Mouse (Mus musculus) layer of hippocampus, adult 2 months (tissue): ENCODE data around the gene Aff3. TPM values are rescaled to one million over a fixed set of nuclear protein-coding genes. Genes with fewer than 3 reads are reported as not detected.

Experiments used
- DNase-seq, 2 experiments: peaks; one replicate each; pipeline ENCODE4 v3.0.0; 2022; ENCODE audit warnings: low spot score in 2 of 2
- H3K27ac ChIP-seq: fragments of 200-600 bp; 2 replicates; pipeline ENCODE4 v1.8.1; 2022
- H3K4me3 ChIP-seq: fragments of 200-600 bp; 2 replicates; pipeline ENCODE4 v1.8.1; 2022; ENCODE audit warnings: mild to moderate bottlenecking
- CTCF ChIP-seq: fragments of 200-600 bp; conservative IDR thresholded peaks from 2 replicates; pipeline ENCODE4 v1.8.1; 2022; ENCODE audit warnings: antibody characterized with exemption, mild to moderate bottlenecking, moderate library complexity
- total RNA-seq, 2 experiments: library from RNA; stranded (reverse); gene quantifications; 2 replicates each; pipeline ENCODE4 v1.2.3; 2021

Gene Aff3
- total RNA-seq, 2 experiments from 2014 or later = 108 to 117 TPM

DNA sequence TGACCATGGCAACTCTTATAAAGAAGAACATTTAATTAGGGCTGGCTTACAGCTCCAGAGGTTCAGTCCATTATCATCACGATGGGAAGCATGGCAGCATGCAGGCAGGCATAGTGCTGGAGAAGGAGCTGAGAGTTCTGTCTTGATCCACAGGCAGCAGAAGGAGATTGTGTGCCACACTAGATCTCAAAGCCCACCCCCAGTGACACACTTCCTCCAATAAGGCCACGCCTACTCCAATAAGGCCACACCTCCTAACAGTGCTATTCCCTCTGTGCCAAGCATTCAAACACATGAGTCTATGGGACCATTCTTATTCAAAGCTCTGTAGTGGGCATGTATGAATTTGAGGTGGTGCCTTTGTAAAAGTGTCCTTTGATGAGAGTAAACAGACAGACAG is 523.8 kb downstream of the Aff3 start:
- TF ChIP-seq CTCF = no peak
- no peak overlapping the region for H3K27ac ChIP-seq
- H3K4me3 ChIP-seq = no peak overlapping the region
- no peak for DNase-seq

DNA sequence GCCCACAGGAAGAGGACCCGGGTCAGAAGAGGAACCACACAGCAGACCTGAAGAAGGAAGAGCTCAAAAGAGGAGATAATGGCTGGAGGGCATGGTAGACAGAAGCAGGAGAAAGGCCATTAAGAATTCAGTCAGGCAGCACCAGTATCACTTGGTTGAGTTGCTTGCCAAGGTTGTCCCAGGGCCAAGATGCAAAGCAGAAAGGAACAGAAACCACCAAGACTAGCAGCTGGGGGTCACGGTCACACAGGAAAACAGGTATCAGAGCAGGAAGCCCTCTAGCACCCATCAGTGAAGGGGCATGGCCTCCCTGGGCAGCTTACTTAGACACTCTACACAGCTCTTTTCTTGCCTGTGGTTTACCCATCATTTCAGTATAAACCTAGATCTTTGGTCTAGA is 525.4 kb downstream of the Aff3 start:
- DNase-seq = no peak
- Histone ChIP-seq H3K27ac (no peak overlapping the region), H3K4me3 (no peak overlapping the region)
- no peak for TF ChIP-seq CTCF

GRCm38 (mm10) chr1:38132942-38133341 is 531.8 kb downstream of the Aff3 start:
- TF ChIP-seq CTCF = no peak
- no peak overlapping the region for H3K27ac ChIP-seq
- no peak overlapping the region for H3K4me3 ChIP-seq
- no peak for DNase-seq

GRCm38 (mm10) chr1:38130715-38131483 is 533.9 kb downstream of the Aff3 start:
- Histone ChIP-seq H3K27ac (peak overlapping the region; percentile 86; the same call in 1 of the 2 replicates), H3K4me3 (no peak overlapping the region)
- TF ChIP-seq CTCF = no peak
- no peak for DNase-seq

DNA sequence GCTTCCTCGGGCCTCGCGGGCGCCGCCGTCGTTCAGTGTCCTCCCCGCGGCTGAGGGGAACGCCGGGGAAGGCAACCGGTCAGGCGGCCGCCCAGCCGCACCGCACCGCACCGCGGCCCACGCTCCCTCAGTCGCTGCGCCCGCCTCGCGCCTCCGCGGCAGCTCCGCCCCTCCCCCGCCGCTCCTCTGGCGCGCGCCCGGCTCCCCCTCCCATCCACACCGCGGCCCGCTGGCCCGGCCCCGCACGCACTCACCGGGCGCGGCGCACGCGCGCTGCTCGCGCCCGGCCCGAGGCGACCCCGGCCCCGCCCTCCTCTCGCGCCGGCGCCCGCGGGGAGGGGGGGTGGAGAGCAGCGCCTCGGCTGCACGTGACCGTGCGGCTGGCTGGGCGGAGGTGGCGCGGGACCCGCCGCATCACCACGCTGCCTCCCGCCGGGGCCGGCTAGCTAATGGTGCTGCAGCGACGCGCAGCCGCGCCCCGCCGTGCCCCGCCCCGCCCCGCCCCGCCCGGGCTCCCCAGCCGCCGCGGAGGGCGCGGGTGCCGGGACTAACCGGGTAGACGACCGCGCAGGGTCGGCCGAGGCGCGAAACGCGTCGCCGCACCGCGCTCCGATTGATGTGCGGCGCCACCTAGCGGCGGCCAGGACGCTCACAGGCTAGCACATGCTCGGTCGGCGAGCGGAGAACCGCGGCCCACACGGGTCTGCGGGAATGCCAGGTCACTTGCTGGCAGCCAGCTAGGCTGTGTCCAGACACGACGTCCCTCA is 535.1 kb downstream of the Aff3 start, which contains the start of gene Rev1:
Gene Rev1, minus strand, starts transcription at position 301 of the 767 bp plus-strand sequence.
- TF ChIP-seq CTCF = peak; percentile 87
- H3K27ac ChIP-seq = peak within 1 kb of the TSS; percentile 98
- peak; percentile 94 to 95 for DNase-seq
- peak within 1 kb of the TSS; percentile 96 for H3K4me3 ChIP-seq

GRCm38 (mm10) chr1:38128919-38129436 is 535.8 kb downstream of the Aff3 start:
- no peak; the same call in 1 of the 2 replicates for TF ChIP-seq CTCF
- peak overlapping the region; percentile 96 for H3K4me3 ChIP-seq
- peak overlapping the region; percentile 98 for H3K27ac ChIP-seq
- DNase-seq = peak; percentile 4 to 39

Other genes starting within 250 kb of the Aff3 start
- gene Lonrf2, start 171.8 kb upstream of the Aff3 start, total RNA-seq = 100 to 1,000 TPM; 106 to 109 TPM
- gene Chst10, start 233.2 kb upstream of the Aff3 start, total RNA-seq = 10 to 100 TPM; 52.6 to 56.3 TPM